8 mouse cellular contexts compared by ENCODE assay signal in the genomic region with DNA sequence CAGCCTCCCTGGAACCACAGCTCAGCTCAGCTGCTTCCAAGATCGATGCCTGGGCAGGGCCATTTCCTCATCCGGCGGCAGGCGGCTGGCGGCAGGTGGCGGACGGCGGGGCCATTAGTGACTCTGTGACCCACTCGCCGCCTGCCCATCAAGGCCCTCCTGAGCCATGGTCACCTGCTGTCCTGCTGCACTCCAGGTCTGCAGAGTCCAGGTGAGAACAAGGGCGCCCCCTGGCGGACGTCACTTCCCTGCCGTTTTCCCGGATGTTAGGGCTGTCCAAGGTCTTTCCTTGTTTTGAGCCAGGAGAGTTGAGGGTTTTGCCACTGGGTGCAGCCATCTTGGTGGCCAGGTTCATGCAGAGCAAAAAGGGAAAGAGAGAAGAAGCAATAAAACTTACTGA.
DNase-seq lines count a peak whose midpoint lies in the region; ATAC-seq lines count a peak whose summit lies in the region.

No protein-coding gene starts in this region.

- no peaks in the 10 kb centered on the region for H3K36me3 ChIP-seq in forebrain, embryonic 12.5 days (replicated peaks)
- no peaks in the 10 kb centered on the region for H3K36me3 ChIP-seq in forebrain, embryonic 13.5 days (ENCODE audit: poor library complexity, severe bottlenecking)
- H3K36me3 ChIP-seq in stomach, embryonic 16.5 days (ENCODE audit: control insufficient read depth, insufficient read depth, low read length): no peaks in the 10 kb centered on the region

- H3K4me2 ChIP-seq in forebrain, embryonic 12.5 days: no peak overlapping the region
- no peak overlapping the region for H3K4me2 ChIP-seq in forebrain, embryonic 13.5 days
- H3K4me2 ChIP-seq in stomach, embryonic 16.5 days (ENCODE audit: low read depth, low read length): no peak overlapping the region

- H3K9ac ChIP-seq in forebrain, embryonic 12.5 days: no peak overlapping the region
- no peak overlapping the region for H3K9ac ChIP-seq in forebrain, embryonic 13.5 days
- H3K9ac ChIP-seq in stomach, embryonic 16.5 days (ENCODE audit: low read length): no peak overlapping the region

- no peaks in the 10 kb centered on the region for H3K9me3 ChIP-seq in forebrain, embryonic 12.5 days
- H3K9me3 ChIP-seq in forebrain, embryonic 13.5 days (replicated peaks): no peaks in the 10 kb centered on the region
- H3K9me3 ChIP-seq in stomach, embryonic 16.5 days (replicated peaks; ENCODE audit: control insufficient read depth, low read length): no peaks in the 10 kb centered on the region

- ATAC-seq in forebrain, embryonic 12.5 days (ENCODE audit: low FRiP score): peak; percentile 36; the same call in 1 of the 2 replicates
- ATAC-seq in forebrain, embryonic 13.5 days: no peak
- ATAC-seq in stomach, embryonic 16.5 days (ENCODE audit: insufficient read depth, low FRiP score): peak; percentile 55; the same call in 1 of the 2 replicates

- WGBS in forebrain, embryonic 12.5 days: 42% methylated on average over 15 of the region's 15 CpGs
- WGBS in forebrain, embryonic 13.5 days: 42% methylated on average over 15 of the region's 15 CpGs
- WGBS in stomach, embryonic 16.5 days: 37% methylated on average over 15 of the region's 15 CpGs

- no peak overlapping the region for H3K27ac ChIP-seq in forebrain, embryonic 12.5 days
- no peak overlapping the region for H3K27ac ChIP-seq in forebrain, embryonic 13.5 days
- H3K27ac ChIP-seq in stomach, embryonic 16.5 days (ENCODE audit: low read length): no peak overlapping the region

- peaks cover 31% of the 10 kb centered on the region for H3K4me1 ChIP-seq in forebrain, embryonic 12.5 days
- H3K4me1 ChIP-seq in forebrain, embryonic 13.5 days: peaks cover 28% of the 10 kb centered on the region
- H3K4me1 ChIP-seq in stomach, embryonic 16.5 days (ENCODE audit: control insufficient read depth, insufficient read depth, low read length): 0 out of 2 replicates have a peak, but pooled peaks cover 14% of the 10 kb centered on the region

- no peaks in the 10 kb centered on the region for H3K27me3 ChIP-seq in forebrain, embryonic 12.5 days
- H3K27me3 ChIP-seq in forebrain, embryonic 13.5 days: no peaks in the 10 kb centered on the region
- no peaks in the 10 kb centered on the region for H3K27me3 ChIP-seq in stomach, embryonic 16.5 days (ENCODE audit: control insufficient read depth, insufficient read depth, low read length)

- no peak overlapping the region for H3K4me3 ChIP-seq in forebrain, embryonic 12.5 days (replicated peaks)
- H3K4me3 ChIP-seq in forebrain, embryonic 13.5 days: no peak overlapping the region
- H3K4me3 ChIP-seq in stomach, embryonic 16.5 days (replicated peaks; ENCODE audit: low read length): no peak overlapping the region

- peak; percentile 68 to 80 for DNase-seq in cerebellum, adult 18-20 months
- DNase-seq in gastrocnemius, postnatal 10 days: peak; percentile 77
- peak; percentile 82 for DNase-seq in kidney, adult 18-20 months
- DNase-seq in liver: peak; percentile 76
- DNase-seq in neural tube, embryonic 10.5 days (ENCODE audit: extremely low spot score, low spot score): peak; percentile 79
